In genomic region chr10:25401356-25401755, GRCm38 (mm10) we compare ENCODE assay signal across 14 mouse cellular contexts.
"Had no signal": no experiment of that assay in that cellular context is flagged by ENCODE, and none has a peak within 500 bp of the region (broad histone marks: within the 10 kb centered on the region; RNA-seq: fewer than 3 reads in every experiment).

No protein-coding gene starts in this region.

- H3K4me2 ChIP-seq: liver, embryonic 13.5 days; lung, embryonic 15.5 days; midbrain, embryonic 11.5 days; midbrain, embryonic 15.5 days; neural tube, embryonic 12.5 days had no signal

- H3K4me1 ChIP-seq: midbrain, embryonic 15.5 days; neural tube, embryonic 12.5 days had no signal

- H3K4me3 ChIP-seq: left cerebral cortex, adult 2 months; limb, embryonic 10.5 days; liver, embryonic 13.5 days; lung, embryonic 15.5 days; megakaryocyte, embryonic 14.5 days; midbrain, embryonic 15.5 days; neural tube, embryonic 12.5 days had no signal

- H3K27ac ChIP-seq: left cerebral cortex, adult 2 months; limb, embryonic 10.5 days; liver, embryonic 13.5 days; lung, embryonic 15.5 days; macrophage; midbrain, embryonic 15.5 days; neural tube, embryonic 12.5 days; stomach, postnatal 0 days had no signal

- H3K36me3 ChIP-seq: limb, embryonic 10.5 days; liver, embryonic 13.5 days; lung, embryonic 15.5 days; midbrain, embryonic 15.5 days; neural tube, embryonic 12.5 days had no signal

- H3K9me3 ChIP-seq: limb, embryonic 10.5 days; liver, embryonic 13.5 days; lung, embryonic 15.5 days; megakaryocyte, embryonic 14.5 days; midbrain, embryonic 15.5 days; neural tube, embryonic 12.5 days had no signal

- ATAC-seq: liver, postnatal 0 days; midbrain, embryonic 15.5 days had no signal

- H3K9ac ChIP-seq: liver, embryonic 13.5 days; liver, postnatal 0 days; lung, embryonic 15.5 days; midbrain, embryonic 15.5 days; neural tube, embryonic 12.5 days had no signal

- DNase-seq: kidney, postnatal 14 days; liver, embryonic 13.5 days; liver, postnatal 0 days; lung, postnatal 14 days; thymus, postnatal 4 days had no signal

- H3K27me3 ChIP-seq: liver, embryonic 13.5 days; lung, embryonic 15.5 days; megakaryocyte, embryonic 14.5 days; midbrain, embryonic 15.5 days; neural tube, embryonic 12.5 days had no signal
